Mouse (Mus musculus): ENCODE measurements around the gene Gm4744. TPM values are rescaled to one million over a fixed set of nuclear protein-coding genes. Genes with fewer than 3 reads are reported as not detected.
"Not testable (repeated sequence)": the region's sequence is repeated elsewhere in the genome, so short reads cannot be mapped to it uniquely, and the experiment has no call there.

Gm4744 gene
- polyA plus RNA-seq (2016; fragmentation: Nextera tagmentation; extraction: Ambion mirVana), result not detected in 2 replicates

DNA sequence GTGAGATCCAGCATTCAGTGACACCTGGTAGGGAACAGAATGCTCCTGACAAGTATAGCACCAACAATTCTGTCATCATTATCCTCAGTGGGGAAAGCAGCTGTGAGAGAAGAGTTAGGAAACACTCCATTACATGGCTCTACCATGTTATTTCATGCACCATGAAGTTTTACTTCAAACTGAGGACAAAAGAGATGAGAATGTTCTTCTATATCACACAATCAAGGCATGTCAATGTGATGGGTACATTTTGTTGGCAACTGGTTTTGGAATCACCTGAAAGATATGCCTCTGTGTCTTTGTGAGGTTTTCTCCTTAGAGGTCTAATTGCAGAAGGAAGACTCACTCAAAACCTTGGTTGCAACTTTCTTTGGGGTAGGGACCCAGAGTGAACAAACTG lies at the start of gene Gm4744:
Gene Gm4744, minus strand, starts transcription at position 101 of the 400 bp plus-strand sequence.
- no peak within 1 kb of the TSS for H3K4me3 ChIP-seq (replicated peaks)
- no peak for ATAC-seq (ENCODE audit: insufficient number of reproducible peaks, insufficient read depth, low FRiP score, low TSS enrichment, low read depth)

DNA sequence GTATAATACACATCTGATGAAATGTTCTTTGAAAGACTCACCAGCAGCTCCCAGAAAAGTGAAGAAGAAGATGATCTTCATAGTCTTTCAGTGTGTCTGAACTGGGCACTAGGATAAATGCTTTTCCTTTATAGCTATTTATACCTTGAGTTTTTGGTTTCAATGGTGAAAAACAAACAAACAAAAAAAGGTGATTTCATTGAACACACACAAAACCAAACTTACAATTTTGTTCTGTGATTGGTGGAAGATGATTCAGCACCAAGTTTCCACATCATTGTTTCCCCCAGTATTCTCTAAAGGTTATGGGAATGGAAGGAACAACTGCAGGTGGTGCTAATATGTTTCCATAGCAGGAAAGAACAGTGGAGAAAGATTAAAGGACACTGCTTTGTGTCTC lies 47.7 kb upstream of the Gm4744 start, which contains the start of gene Gm2663:
Gene Gm2663, minus strand, starts transcription at position 101 of the 400 bp plus-strand sequence.
- H3K9ac ChIP-seq (replicated peaks); H3K27ac ChIP-seq; H3K9me3 ChIP-seq; H3K4me3 ChIP-seq (replicated peaks); H3K4me1 ChIP-seq (replicated peaks); H3K4me2 ChIP-seq; H3K27me3 ChIP-seq; H3K36me3 ChIP-seq; ATAC-seq (ENCODE audit: insufficient number of reproducible peaks, insufficient read depth, low FRiP score, low TSS enrichment, low read depth): not testable (repeated sequence)

More for the DNA sequence above, at the start of gene Gm4744:
- H3K36me3 ChIP-seq, result no peaks in the 10 kb centered on the region
- H3K4me1 ChIP-seq (replicated peaks), result no peaks in the 10 kb centered on the region
- no peak within 1 kb of the TSS for H3K9ac ChIP-seq (replicated peaks)
- H3K27ac ChIP-seq, result no peak within 1 kb of the TSS
- H3K27me3 ChIP-seq, result no peaks in the 10 kb centered on the region
- H3K9me3 ChIP-seq, result no peaks in the 10 kb centered on the region
- no peak within 1 kb of the TSS for H3K4me2 ChIP-seq

DNA sequence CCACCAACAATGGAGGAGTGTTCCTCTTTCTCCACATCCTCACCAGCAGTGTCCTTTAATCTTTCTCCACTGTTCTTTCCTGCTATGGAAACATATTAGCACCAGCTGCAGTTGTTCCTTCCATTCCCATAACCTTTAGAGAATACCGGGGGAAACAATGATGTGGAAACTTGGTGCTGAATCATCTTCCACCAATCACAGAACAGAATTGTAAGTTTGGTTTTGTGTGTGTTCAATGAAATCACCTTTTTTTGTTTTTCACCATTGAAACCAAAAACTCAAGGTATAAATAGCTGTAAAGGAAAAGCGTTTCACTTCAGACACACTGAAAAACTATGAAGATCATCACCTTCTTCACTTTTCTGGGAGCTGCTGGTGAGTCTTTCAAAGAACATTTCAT lies 12.8 kb upstream of the Gm4744 start, which contains the start of gene 1810009J06Rik:
Gene 1810009J06Rik, plus strand, starts transcription at position 301 of the 400 bp plus-strand sequence.
- H3K4me3 ChIP-seq (replicated peaks); H3K9ac ChIP-seq (replicated peaks); H3K36me3 ChIP-seq; H3K27ac ChIP-seq; H3K9me3 ChIP-seq; H3K27me3 ChIP-seq; ATAC-seq (ENCODE audit: insufficient number of reproducible peaks, insufficient read depth, low FRiP score, low TSS enrichment, low read depth); H3K4me2 ChIP-seq; H3K4me1 ChIP-seq (replicated peaks): not testable (repeated sequence)
- WGBS, result 83% methylated on average over 2 of the region's 2 CpGs

DNA sequence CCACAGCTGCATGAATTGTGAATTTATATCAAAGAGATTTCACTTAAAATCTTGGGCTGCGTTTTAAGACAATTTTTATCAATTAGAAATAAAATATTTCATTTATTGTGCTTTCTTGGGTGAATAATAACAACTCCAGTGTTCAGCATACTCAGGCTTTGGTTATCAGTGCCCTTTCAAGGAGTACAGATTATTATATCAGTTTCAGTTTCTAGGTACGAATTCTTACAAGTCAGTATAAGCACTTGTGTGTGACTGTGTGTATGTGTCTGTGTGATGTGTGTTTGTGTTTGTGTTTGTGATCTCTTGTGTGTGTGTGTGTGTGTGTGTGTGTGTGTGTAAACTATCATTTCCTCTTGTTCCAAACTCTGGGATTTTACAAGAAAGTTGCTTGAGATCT lies 2.0 kb upstream of the Gm4744 start:
- H3K9me3 ChIP-seq, result no peaks in the 10 kb centered on the region; the same call in 1 of the 2 replicates
- WGBS, result 65% methylated on average over 2 of the region's 2 CpGs
- ATAC-seq (ENCODE audit: insufficient number of reproducible peaks, insufficient read depth, low FRiP score, low TSS enrichment, low read depth), result no peak
- H3K36me3 ChIP-seq, result no peaks in the 10 kb centered on the region
- no peak overlapping the region for H3K4me2 ChIP-seq
- no peak overlapping the region for H3K27ac ChIP-seq
- no peak overlapping the region for H3K4me3 ChIP-seq (replicated peaks)
- H3K27me3 ChIP-seq, result no peaks in the 10 kb centered on the region
- no peaks in the 10 kb centered on the region for H3K4me1 ChIP-seq (replicated peaks)
- no peak overlapping the region for H3K9ac ChIP-seq (replicated peaks)

DNA sequence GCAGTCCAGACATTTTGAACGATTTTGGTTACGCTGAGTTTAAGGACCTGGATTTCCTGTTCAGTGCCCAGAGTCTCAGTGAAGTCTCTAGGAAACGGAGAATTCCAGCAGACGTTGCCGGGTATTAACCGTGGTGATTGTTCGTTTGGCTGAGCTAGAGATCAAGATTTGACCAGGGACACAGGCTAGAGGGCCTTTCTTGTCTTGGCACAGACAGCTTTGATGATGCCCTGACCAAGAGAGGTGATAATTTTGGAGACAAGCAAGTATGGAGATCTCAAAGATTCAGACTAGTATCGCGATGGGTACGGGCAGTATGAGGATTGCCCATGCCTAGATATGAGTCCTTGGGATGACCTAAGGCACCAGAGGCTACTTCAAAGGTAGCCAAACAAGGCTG lies 11.2 kb downstream of the Gm4744 start, which contains the start of gene 1700074P13Rik:
Gene 1700074P13Rik, minus strand, starts transcription at position 101 of the 400 bp plus-strand sequence.
- Histone ChIP-seq H3K36me3 (no peaks in the 10 kb centered on the region), H3K9ac (replicated peaks) (no peak within 1 kb of the TSS), H3K4me3 (replicated peaks) (no peak within 1 kb of the TSS), H3K27ac (no peak within 1 kb of the TSS), H3K4me1 (replicated peaks) (no peaks in the 10 kb centered on the region), H3K27me3 (no peaks in the 10 kb centered on the region), H3K9me3 (no peaks in the 10 kb centered on the region), H3K4me2 (no peak within 1 kb of the TSS)
- WGBS, result 92% methylated on average over 10 of the region's 10 CpGs
- no peak for ATAC-seq (ENCODE audit: insufficient number of reproducible peaks, insufficient read depth, low FRiP score, low TSS enrichment, low read depth)

DNA sequence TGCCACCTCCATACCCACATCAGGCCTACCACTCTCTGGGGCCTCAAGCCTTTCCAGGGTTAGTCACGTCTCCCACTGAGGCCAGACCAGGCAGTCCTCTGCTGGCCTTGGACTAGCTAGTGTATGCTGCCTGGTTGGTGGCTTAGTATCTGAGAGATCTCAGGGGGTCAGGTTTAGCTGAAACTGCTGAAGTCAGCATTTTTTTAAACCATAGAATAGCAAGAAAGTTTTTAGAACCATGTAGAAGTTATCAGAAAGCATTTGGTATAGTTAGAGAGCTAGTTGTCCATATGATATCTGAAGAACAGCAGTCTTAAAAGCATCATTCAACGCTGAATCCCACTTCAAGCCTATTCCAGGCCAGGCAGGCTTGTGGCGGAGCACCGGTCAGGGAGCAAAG lies 31.7 kb downstream of the Gm4744 start:
- no peak for ATAC-seq (ENCODE audit: insufficient number of reproducible peaks, insufficient read depth, low FRiP score, low TSS enrichment, low read depth)
- Histone ChIP-seq H3K9ac (replicated peaks) (no peak overlapping the region), H3K4me3 (replicated peaks) (no peak overlapping the region), H3K36me3 (no peaks in the 10 kb centered on the region), H3K9me3 (no peaks in the 10 kb centered on the region), H3K27ac (no peak overlapping the region), H3K27me3 (no peaks in the 10 kb centered on the region), H3K4me2 (no peak overlapping the region), H3K4me1 (replicated peaks) (no peaks in the 10 kb centered on the region)
- WGBS, result 84% methylated on average over 4 of the region's 4 CpGs

DNA sequence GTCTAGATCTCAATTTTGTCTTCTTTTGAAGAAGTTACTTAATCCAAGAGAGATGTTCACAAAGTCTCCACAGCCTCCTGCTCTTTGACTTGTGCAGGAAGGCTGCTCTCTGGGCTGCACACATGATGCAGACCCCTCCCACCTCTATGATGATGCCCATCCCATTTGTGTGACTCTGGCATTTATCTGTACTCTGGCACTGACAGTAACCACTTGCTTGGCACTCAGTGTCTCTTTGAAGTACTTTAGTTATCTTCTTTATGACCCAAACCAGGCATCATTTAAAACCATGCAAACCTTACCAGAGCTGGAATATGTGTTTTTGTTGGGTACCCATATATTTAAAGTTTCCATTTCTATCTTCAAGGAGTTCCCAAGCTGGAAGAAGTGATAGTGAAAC lies 51.4 kb downstream of the Gm4744 start, which contains the start of gene Prss58:
Gene Prss58, minus strand, starts transcription at position 101 of the 400 bp plus-strand sequence.
- H3K27ac ChIP-seq, result no peak within 1 kb of the TSS
- H3K36me3 ChIP-seq, result no peaks in the 10 kb centered on the region
- no peaks in the 10 kb centered on the region for H3K4me1 ChIP-seq (replicated peaks)
- H3K4me2 ChIP-seq, result no peak within 1 kb of the TSS
- no peaks in the 10 kb centered on the region for H3K27me3 ChIP-seq
- no peaks in the 10 kb centered on the region for H3K9me3 ChIP-seq
- ATAC-seq (ENCODE audit: insufficient number of reproducible peaks, insufficient read depth, low FRiP score, low TSS enrichment, low read depth), result no peak
- no peak within 1 kb of the TSS for H3K4me3 ChIP-seq (replicated peaks)
- H3K9ac ChIP-seq (replicated peaks), result no peak within 1 kb of the TSS

Other genes with a start within 250 kb of the Gm4744 start
- gene Moxd2, start 64.4 kb downstream of the Gm4744 start, polyA plus RNA-seq (2016; fragmentation: Nextera tagmentation; extraction: Ambion mirVana), result not detected in 2 replicates
- not detected in 2 replicates for gene Prss58, start 51.5 kb downstream of the Gm4744 start, polyA plus RNA-seq (2016; fragmentation: Nextera tagmentation; extraction: Ambion mirVana)
- not detected in 2 replicates for gene 1700074P13Rik, start 11.3 kb downstream of the Gm4744 start, polyA plus RNA-seq (2016; fragmentation: Nextera tagmentation; extraction: Ambion mirVana)
- not detected in 2 replicates for gene 1810009J06Rik, start 12.9 kb upstream of the Gm4744 start, polyA plus RNA-seq (2016; fragmentation: Nextera tagmentation; extraction: Ambion mirVana)
- gene Gm2663, start 47.6 kb upstream of the Gm4744 start, polyA plus RNA-seq (2016; fragmentation: Nextera tagmentation; extraction: Ambion mirVana), result not detected in 2 replicates
- gene 2210010C04Rik, start 83.6 kb upstream of the Gm4744 start, polyA plus RNA-seq (2016; fragmentation: Nextera tagmentation; extraction: Ambion mirVana), result not detected in 2 replicates

All from limb, embryonic 12.5 days (tissue).